Mouse (Mus musculus) hindbrain, embryonic 12.5 days (tissue): ENCODE measurements around the gene 4930452B06Rik. TPM values are rescaled to one million over a fixed set of nuclear protein-coding genes. Genes with fewer than 3 reads are reported as not detected.
A peak's percentile ranks its signal among the peaks of the same experiment; 100 is the strongest.
"Not testable (repeated sequence)": the region's sequence is repeated elsewhere in the genome, so short reads cannot be mapped to it uniquely, and the experiment has no call there.

Experiments used
- ATAC-seq: fragments of 200-750 bp; cut with Nextera tagmentation; 2 replicates; pipeline ENCODE4 v1.8.0; 2017; ENCODE audit warnings: moderate TSS enrichment; ENCODE audit not compliant: low FRiP score
- H3K27ac ChIP-seq: fragments of 300-500 bp; sonication (generic); 2 replicates; pipeline ENCODE4 v1.5.1; 2016; ENCODE audit warnings: mild to moderate bottlenecking
- H3K27me3 ChIP-seq: fragments of 300-500 bp; sonication (generic); 2 replicates; pipeline ENCODE4 v1.6.1; 2016; ENCODE audit warnings: mild to moderate bottlenecking
- H3K36me3 ChIP-seq: fragments of 300-500 bp; sonication (generic); 2 replicates; pipeline ENCODE4 v1.6.1; 2016; ENCODE audit warnings: mild to moderate bottlenecking
- H3K4me1 ChIP-seq: fragments of 300-500 bp; sonication (generic); 2 replicates; pipeline ENCODE4 v1.6.1; 2016
- H3K4me2 ChIP-seq: fragments of 300-500 bp; sonication (generic); replicated peaks from 2 replicates; pipeline ENCODE4 v1.6.1; 2016; ENCODE audit warnings: mild to moderate bottlenecking
- H3K4me3 ChIP-seq: fragments of 300-500 bp; sonication (generic); 2 replicates; pipeline ENCODE4 v1.5.1; 2016; ENCODE audit warnings: mild to moderate bottlenecking
- H3K9ac ChIP-seq: fragments of 300-500 bp; sonication (generic); 2 replicates; pipeline ENCODE4 v1.6.1; 2016; ENCODE audit warnings: mild to moderate bottlenecking, moderate library complexity
- H3K9me3 ChIP-seq: fragments of 300-500 bp; sonication (generic); replicated peaks from 2 replicates; pipeline ENCODE4 v1.6.1; 2016; ENCODE audit warnings: mild to moderate bottlenecking
- WGBS: fragments of 180-500 bp; shearing (Covaris S2); methylation state at CpG from one replicate; pipeline ENCODE4 v1.1.7; 2016; 5-methylcytosine and 5-hydroxymethylcytosine counted together
- polyA plus RNA-seq: library from polyadenylated mRNA; unstranded; fragments of >200 nt; fragmentation: Nextera tagmentation; extraction: Ambion mirVana; gene quantifications from 2 replicates; pipeline ENCODE4 v1.2.1, GENCODE M21; 2016

Gene 4930452B06Rik
- polyA plus RNA-seq, 1 experiment from 2014 or later = 9.1 TPM

GRCm38 (mm10) chr14:8615636-8616035 is 50.4 kb downstream of the 4930452B06Rik start:
- Histone ChIP-seq H3K27ac (no peak overlapping the region), H3K36me3 (no peaks in the 10 kb centered on the region), H3K4me1 (no peaks in the 10 kb centered on the region), H3K4me2 (no peak overlapping the region), H3K9ac (no peak overlapping the region), H3K27me3 (no peaks in the 10 kb centered on the region), H3K9me3 (no peaks in the 10 kb centered on the region), H3K4me3 (no peak overlapping the region)
- WGBS = 71% methylated on average over 7 of the region's 7 CpGs
- no peak for ATAC-seq

DNA sequence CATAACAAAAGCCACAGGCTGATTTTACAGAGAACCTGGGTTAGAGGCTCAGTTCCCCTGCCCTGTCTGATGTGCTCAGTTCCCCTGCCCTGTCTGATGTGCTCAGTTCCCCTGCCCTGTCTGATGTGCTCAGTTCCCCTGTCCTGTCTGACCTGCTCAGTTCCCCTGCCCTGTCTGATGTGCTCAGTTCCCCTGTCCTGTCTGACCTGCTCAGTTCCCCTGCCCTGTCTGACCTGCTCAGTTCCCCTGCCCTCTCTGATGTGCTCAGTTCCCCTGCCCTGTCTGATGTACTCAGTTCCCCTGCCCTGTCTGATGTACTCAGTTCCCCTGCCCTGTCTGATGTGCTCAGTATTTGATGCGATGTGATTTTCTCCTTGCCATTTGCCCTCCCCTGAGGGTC is 51.6 kb downstream of the 4930452B06Rik start:
- not testable (repeated sequence) for H3K9me3 ChIP-seq, H3K4me1 ChIP-seq, H3K4me3 ChIP-seq, H3K27me3 ChIP-seq, H3K36me3 ChIP-seq, H3K9ac ChIP-seq, H3K4me2 ChIP-seq, ATAC-seq, H3K27ac ChIP-seq
- WGBS = 62% methylated on average over 1 of the region's 1 CpGs

DNA sequence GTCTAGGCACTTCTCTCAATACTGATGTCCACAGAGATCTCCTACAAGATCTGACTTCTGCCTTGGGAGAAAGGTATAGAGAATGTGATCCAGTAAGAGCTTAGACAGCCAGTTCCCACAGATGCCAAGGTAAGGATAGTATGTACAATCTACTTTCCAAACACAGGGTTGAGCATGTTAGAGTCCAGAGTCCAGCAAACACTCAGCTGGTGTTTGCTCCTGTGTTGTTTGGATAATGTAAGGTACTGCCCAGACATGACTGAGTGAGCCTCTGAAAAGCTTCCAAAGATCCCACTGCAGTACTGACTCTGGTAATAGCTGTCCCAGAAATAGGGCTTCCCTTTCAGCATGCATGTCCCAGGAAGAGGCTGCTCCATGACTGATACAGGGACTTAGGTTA is 54.0 kb downstream of the 4930452B06Rik start:
- Histone ChIP-seq H3K4me1 (peaks cover 2% of the 10 kb centered on the region; the same call in 1 of the 2 replicates), H3K4me3 (no peak overlapping the region), H3K27ac (no peak overlapping the region), H3K9me3 (no peaks in the 10 kb centered on the region), H3K27me3 (no peaks in the 10 kb centered on the region), H3K4me2 (no peak overlapping the region), H3K36me3 (no peaks in the 10 kb centered on the region), H3K9ac (no peak overlapping the region)
- ATAC-seq = no peak

DNA sequence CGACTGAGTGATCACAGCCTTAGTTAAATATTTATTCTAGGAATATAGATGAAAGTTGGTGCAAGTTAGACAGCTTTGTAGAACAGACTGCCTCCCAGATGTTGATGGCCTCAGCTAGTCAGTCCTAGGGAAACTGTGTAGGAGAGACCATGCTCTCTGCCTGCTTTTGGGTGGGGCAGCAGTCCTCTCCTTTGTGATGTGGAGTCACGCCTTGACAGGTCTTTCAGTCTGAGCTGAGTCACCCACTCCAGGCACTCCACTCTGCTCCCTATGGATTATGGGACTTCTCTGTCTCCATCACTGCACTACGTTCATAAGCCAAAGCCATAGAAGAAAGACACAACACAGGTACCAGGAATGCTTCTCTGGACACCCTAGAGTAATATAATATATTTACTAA is 55.9 kb downstream of the 4930452B06Rik start:
- H3K27ac ChIP-seq = no peak overlapping the region
- ATAC-seq = no peak
- H3K27me3 ChIP-seq = no peaks in the 10 kb centered on the region
- no peak overlapping the region for H3K4me3 ChIP-seq
- H3K4me1 ChIP-seq = peaks cover 2% of the 10 kb centered on the region; the same call in 1 of the 2 replicates
- H3K36me3 ChIP-seq = no peaks in the 10 kb centered on the region
- WGBS = 74% methylated on average over 3 of the region's 3 CpGs
- no peaks in the 10 kb centered on the region for H3K9me3 ChIP-seq
- H3K9ac ChIP-seq = no peak overlapping the region
- H3K4me2 ChIP-seq = no peak overlapping the region

- H3K4me3 ChIP-seq = no peak overlapping the region
- no peak overlapping the region for H3K9ac ChIP-seq
- no peaks in the 10 kb centered on the region for H3K36me3 ChIP-seq
- no peak overlapping the region for H3K27ac ChIP-seq
- peaks cover 2% of the 10 kb centered on the region; the same call in 1 of the 2 replicates for H3K4me1 ChIP-seq
- H3K9me3 ChIP-seq = no peaks in the 10 kb centered on the region
- H3K27me3 ChIP-seq = no peaks in the 10 kb centered on the region
- ATAC-seq = peak; percentile 80; the same call in 1 of the 2 replicates
- WGBS = 2% methylated on average over 3 of the region's 3 CpGs
- H3K4me2 ChIP-seq = no peak overlapping the region
Measured at GRCm38 (mm10) chr14:8608559-8609171, 57.4 kb downstream of the 4930452B06Rik start.

DNA sequence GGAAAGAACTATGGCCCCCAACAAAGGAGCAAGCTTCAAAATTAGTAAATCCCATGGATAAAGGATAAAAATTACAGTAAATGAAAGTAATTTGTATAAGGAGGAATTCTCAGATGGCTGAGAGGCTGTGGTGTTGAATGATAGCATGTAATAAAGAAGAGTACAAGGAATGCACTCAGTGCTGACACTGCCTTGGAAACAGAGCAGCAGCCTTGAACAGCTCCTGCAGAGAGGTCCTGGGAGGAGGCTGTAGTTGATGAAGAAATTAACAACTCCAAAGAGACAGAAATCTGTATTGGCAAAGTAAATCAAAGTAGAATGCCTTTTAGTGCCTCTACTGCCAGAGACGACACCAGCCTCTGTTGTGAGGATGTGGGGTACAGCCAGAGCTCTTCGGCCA is 61.1 kb downstream of the 4930452B06Rik start:
- Histone ChIP-seq H3K27me3 (no peaks in the 10 kb centered on the region), H3K36me3 (no peaks in the 10 kb centered on the region), H3K27ac (no peak overlapping the region), H3K9ac (no peak overlapping the region), H3K9me3 (no peaks in the 10 kb centered on the region), H3K4me3 (no peak overlapping the region), H3K4me1 (peaks cover 2% of the 10 kb centered on the region; the same call in 1 of the 2 replicates), H3K4me2 (no peak overlapping the region)
- no peak for ATAC-seq
- WGBS = 72% methylated on average over 2 of the region's 2 CpGs

DNA sequence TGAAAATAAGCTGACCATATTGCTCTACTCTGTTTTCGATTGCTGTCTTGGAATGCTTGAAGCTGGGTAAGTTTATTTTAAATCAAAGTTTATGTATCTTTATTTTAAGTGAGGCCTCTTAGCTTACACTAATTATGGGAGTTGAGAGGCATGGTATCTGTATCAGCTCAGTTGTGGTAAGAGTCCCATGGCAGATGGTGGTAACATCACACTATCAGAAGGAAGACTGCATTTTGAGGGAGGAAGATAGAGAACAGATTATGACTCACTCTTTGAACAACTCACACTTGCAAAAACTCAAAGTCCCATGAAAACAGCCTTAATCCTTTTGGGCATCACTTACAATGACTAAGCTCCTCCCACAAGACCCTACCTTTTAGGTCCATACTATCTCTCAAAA is 81.0 kb downstream of the 4930452B06Rik start:
- no peak overlapping the region for H3K4me3 ChIP-seq
- H3K4me2 ChIP-seq = no peak overlapping the region
- H3K9ac ChIP-seq = no peak overlapping the region
- no peaks in the 10 kb centered on the region for H3K27me3 ChIP-seq
- WGBS = 87% methylated on average over 1 of the region's 1 CpGs
- no peaks in the 10 kb centered on the region for H3K36me3 ChIP-seq
- no peaks in the 10 kb centered on the region for H3K4me1 ChIP-seq
- no peak for ATAC-seq
- H3K27ac ChIP-seq = no peak overlapping the region
- no peaks in the 10 kb centered on the region for H3K9me3 ChIP-seq

DNA sequence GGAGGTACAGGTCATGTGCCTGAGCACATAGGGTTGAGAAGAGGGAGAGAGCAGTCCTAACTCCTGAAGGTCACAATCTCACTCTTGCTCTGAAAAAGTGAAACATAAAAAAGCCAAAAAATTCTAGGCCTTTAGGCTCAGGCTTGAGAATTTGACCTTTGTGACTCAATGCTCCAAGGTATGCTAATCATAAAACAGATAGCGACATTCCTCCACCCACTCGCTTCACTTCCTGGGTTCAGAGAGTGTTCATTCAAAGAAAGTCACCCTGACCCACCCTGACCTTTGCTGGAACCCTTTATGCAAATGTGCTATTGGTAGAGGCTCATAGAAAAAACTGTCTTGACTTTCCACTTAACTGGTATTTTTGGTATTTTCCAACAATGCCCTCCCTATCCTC is 115.0 kb downstream of the 4930452B06Rik start:
- not testable (repeated sequence) for ATAC-seq, H3K27ac ChIP-seq, H3K9me3 ChIP-seq, H3K36me3 ChIP-seq, H3K4me3 ChIP-seq, H3K4me2 ChIP-seq, H3K27me3 ChIP-seq, H3K4me1 ChIP-seq, H3K9ac ChIP-seq
- 92% methylated on average over 2 of the region's 2 CpGs for WGBS

DNA sequence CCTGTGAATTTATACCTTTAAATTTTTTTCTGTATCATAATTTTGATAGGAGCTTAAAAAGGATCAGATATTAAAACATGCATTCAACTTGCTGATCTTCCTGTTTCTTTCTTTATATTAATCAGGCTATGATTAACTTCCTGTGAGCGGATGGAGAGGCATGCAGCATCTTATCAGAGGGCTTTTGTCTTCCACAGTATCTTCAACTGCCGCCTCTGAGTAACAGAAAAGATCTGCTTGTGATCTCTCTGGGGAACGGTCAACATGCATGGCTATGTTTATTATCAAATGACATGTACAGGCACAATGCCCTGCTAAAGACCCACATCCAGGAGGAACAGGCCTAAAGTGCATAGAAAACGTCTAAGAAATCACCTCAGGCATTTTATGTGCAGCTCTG is 116.9 kb downstream of the 4930452B06Rik start:
- Histone ChIP-seq H3K9me3 (no peaks in the 10 kb centered on the region), H3K27me3 (no peaks in the 10 kb centered on the region), H3K36me3 (no peaks in the 10 kb centered on the region), H3K4me1 (no peaks in the 10 kb centered on the region), H3K9ac (no peak overlapping the region), H3K27ac (no peak overlapping the region), H3K4me3 (no peak overlapping the region), H3K4me2 (no peak overlapping the region)
- WGBS = 70% methylated on average over 4 of the region's 4 CpGs
- ATAC-seq = no peak

DNA sequence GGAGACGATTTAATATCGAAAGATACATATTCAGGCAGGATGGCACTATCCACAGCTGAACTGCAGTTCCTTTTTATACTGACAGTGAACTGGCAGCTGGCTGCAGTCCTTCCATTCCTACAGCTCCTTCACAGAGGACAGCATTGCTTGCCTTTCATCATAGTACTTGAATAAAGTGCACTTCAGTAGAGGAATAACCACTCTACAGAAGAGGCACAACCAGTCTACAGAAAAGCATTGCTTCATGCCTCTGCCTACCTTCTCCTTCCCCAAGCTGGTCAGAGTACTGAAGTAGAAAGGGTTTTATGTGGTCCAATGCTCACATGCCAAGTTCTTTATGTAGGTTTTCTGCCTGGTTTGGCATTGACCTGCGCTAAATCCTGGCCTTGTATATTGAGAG is 130.0 kb downstream of the 4930452B06Rik start:
- ATAC-seq = no peak
- H3K4me1 ChIP-seq = no peaks in the 10 kb centered on the region
- H3K4me3 ChIP-seq = no peak overlapping the region
- H3K27me3 ChIP-seq = no peaks in the 10 kb centered on the region
- no peak overlapping the region for H3K27ac ChIP-seq
- H3K4me2 ChIP-seq = no peak overlapping the region
- H3K9ac ChIP-seq = no peak overlapping the region
- no peaks in the 10 kb centered on the region for H3K36me3 ChIP-seq
- WGBS = 96% methylated on average over 3 of the region's 3 CpGs
- H3K9me3 ChIP-seq = no peaks in the 10 kb centered on the region

DNA sequence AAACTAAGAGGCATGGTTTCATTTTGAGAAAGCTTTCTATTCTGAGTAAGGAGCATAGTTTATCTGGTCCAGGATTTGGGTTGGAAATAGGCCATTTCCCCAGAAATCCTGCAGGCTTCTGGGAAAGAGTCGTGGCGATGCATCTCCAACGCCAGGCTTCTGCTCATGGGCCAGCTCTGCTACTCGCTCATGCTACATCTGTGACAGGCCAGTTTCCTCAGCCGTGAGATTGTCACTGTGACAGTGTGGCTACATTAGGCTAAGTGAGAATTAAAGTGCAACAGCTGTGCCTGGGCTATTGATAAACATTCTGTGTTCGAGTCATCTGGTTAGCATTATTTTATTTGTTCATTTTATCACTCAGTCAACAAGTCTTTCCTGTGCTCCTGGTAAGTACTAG is 140.8 kb downstream of the 4930452B06Rik start:
- H3K9me3 ChIP-seq = peaks cover 6% of the 10 kb centered on the region; the same call in 1 of the 2 replicates
- no peak for ATAC-seq
- H3K36me3 ChIP-seq = no peaks in the 10 kb centered on the region
- 92% methylated on average over 6 of the region's 6 CpGs for WGBS
- H3K27me3 ChIP-seq = no peaks in the 10 kb centered on the region
- no peak overlapping the region for H3K4me3 ChIP-seq
- no peak overlapping the region for H3K27ac ChIP-seq
- H3K4me1 ChIP-seq = no peaks in the 10 kb centered on the region
- H3K4me2 ChIP-seq = no peak overlapping the region
- no peak overlapping the region for H3K9ac ChIP-seq

DNA sequence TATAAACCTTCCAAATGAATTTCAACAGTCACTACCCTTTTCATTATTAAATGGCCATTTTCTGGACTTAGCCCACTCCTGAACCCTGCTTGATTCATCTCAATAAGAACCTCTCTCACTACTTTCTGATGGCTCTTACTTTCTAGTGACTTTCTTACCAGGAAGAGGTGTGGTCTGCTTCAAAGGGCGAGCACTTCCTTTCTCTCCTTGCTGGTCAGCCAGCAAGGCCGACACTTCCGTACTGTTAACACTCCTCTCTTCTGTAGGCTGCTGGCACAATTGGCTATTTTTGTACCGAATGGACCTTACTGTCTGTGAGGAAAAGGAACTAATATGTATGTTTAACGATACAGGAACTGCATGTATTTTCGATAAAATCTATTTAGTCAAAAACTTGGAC is 148.4 kb downstream of the 4930452B06Rik start:
- Histone ChIP-seq H3K4me2 (no peak overlapping the region), H3K36me3 (no peaks in the 10 kb centered on the region)

GRCm38 (mm10) chr14:8514071-8514470 is 152.0 kb downstream of the 4930452B06Rik start:
- Histone ChIP-seq H3K27me3 (no peaks in the 10 kb centered on the region), H3K4me2 (no peak overlapping the region), H3K9me3 (no peaks in the 10 kb centered on the region), H3K4me3 (no peak overlapping the region), H3K27ac (no peak overlapping the region), H3K9ac (no peak overlapping the region), H3K4me1 (no peaks in the 10 kb centered on the region), H3K36me3 (no peaks in the 10 kb centered on the region)
- no peak for ATAC-seq
- WGBS = 95% methylated on average over 3 of the region's 3 CpGs

More for the DNA sequence above, 148.4 kb downstream of the 4930452B06Rik start:
- ATAC-seq = no peak
- no peak overlapping the region for H3K4me3 ChIP-seq
- H3K4me1 ChIP-seq = no peaks in the 10 kb centered on the region
- H3K9ac ChIP-seq = no peak overlapping the region
- H3K9me3 ChIP-seq = no peaks in the 10 kb centered on the region
- no peak overlapping the region for H3K27ac ChIP-seq
- 81% methylated on average over 6 of the region's 6 CpGs for WGBS
- no peaks in the 10 kb centered on the region for H3K27me3 ChIP-seq
